In the genomic region with DNA sequence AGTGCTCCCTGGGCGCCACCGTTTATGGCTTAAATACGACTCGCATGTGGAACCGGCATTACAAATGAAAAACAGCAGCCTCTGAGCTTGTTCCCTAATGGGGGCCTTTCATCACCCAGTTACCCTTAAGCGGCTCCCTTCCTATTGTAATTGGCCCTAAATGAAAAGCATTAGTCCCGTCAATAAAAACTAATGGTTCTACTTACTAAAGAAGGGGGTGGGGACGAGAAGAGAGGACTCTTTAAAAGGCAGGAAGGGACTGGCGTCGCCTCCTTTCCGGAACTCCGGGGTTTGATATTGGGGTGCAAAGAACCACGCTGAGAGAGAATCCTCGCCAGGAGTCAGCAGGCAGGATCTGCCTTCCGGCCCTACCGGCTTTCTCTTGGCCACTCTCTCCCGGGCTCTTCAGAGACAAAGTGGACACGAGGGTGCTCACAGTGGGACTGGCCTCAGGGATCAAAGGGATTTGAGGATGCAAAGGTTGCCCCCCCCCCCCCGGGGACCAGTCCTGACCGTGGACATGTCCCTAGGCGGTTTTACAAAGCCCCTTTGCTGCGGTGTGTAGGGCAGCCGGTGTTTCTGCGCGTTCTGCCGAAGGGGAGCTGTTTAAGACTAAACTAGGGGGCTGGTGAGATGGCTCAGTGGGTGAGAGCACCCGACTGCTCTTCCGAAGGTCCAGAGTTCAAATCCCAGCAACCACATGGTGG, we compare ENCODE assay signal across 10 mouse cellular contexts.
DNase-seq lines count a peak whose midpoint lies in the region; ATAC-seq lines count a peak whose summit lies in the region.
"Had no signal": no experiment of that assay in that cellular context is flagged by ENCODE, and none has a peak within 500 bp of the region (broad histone marks: within the 10 kb centered on the region; RNA-seq: fewer than 3 reads in every experiment).

No protein-coding gene starts in this region.

- 6% methylated on average over 28 of the region's 28 CpGs for WGBS in heart, embryonic 12.5 days
- WGBS in embryonic facial prominence, embryonic 10.5 days: 2% methylated on average over 28 of the region's 28 CpGs
- 6% methylated on average over 28 of the region's 28 CpGs for WGBS in hindbrain, embryonic 15.5 days

- peak overlapping the region; percentile 61 for H3K4me2 ChIP-seq in heart, embryonic 12.5 days
- peak overlapping the region; percentile 51 for H3K4me2 ChIP-seq in hindbrain, embryonic 15.5 days

- H3K36me3 ChIP-seq in heart, embryonic 12.5 days: no peaks in the 10 kb centered on the region
- no peaks in the 10 kb centered on the region for H3K36me3 ChIP-seq in embryonic facial prominence, embryonic 10.5 days (replicated peaks)
- H3K36me3 ChIP-seq in hindbrain, embryonic 15.5 days: no peaks in the 10 kb centered on the region

- intact Hi-C loops in heart, postnatal 36 days (cut with DNase I): no loop called here

- no peak for DNase-seq in heart, postnatal 36 days
- peak; percentile 73 for DNase-seq in embryonic facial prominence, embryonic 10.5 days (ENCODE audit: low spot score)
- peak; percentile 57 for DNase-seq in neural tube, embryonic 10.5 days (ENCODE audit: extremely low spot score, low spot score)
- no peak for DNase-seq in adrenal gland, adult 8-10 months
- DNase-seq in liver: no peak
- DNase-seq: cerebellum, postnatal 10 days; thymus, postnatal 25 days had no signal

- H3K4me1 ChIP-seq in heart, embryonic 12.5 days (replicated peaks): no peaks in the 10 kb centered on the region
- peaks cover 48% of the 10 kb centered on the region for H3K4me1 ChIP-seq in embryonic facial prominence, embryonic 10.5 days
- H3K4me1 ChIP-seq in hindbrain, embryonic 15.5 days (replicated peaks): peaks cover 7% of the 10 kb centered on the region

- ATAC-seq in heart, embryonic 12.5 days (ENCODE audit: insufficient number of reproducible peaks, low FRiP score): no peak
- ATAC-seq in hindbrain, embryonic 15.5 days (ENCODE audit: low FRiP score, low read depth): peak; percentile 30; the same call in 1 of the 2 replicates
- ATAC-seq in monocyte, adult 5-6 weeks (replicated peaks; ENCODE audit: insufficient number of reproducible peaks, low FRiP score, low TSS enrichment, poor library complexity, severe bottlenecking): no peak

- peak overlapping the region; percentile 28 for H3K4me3 ChIP-seq in heart, embryonic 12.5 days
- H3K4me3 ChIP-seq in embryonic facial prominence, embryonic 10.5 days: peak overlapping the region; percentile 45
- peak overlapping the region; percentile 22 for H3K4me3 ChIP-seq in hindbrain, embryonic 15.5 days

- no peaks in the 10 kb centered on the region for H3K9me3 ChIP-seq in heart, embryonic 12.5 days (replicated peaks)
- H3K9me3 ChIP-seq in embryonic facial prominence, embryonic 10.5 days: 0 out of 2 replicates have a peak, but pooled peaks cover 4% of the 10 kb centered on the region
- no peaks in the 10 kb centered on the region for H3K9me3 ChIP-seq in hindbrain, embryonic 15.5 days

- no peak overlapping the region for H3K9ac ChIP-seq in heart, embryonic 12.5 days
- 0 out of 2 replicates have a peak overlapping the region, but pooled peaks have one; percentile 3 for H3K9ac ChIP-seq in hindbrain, embryonic 15.5 days

- no peak overlapping the region for H3K27ac ChIP-seq in heart, embryonic 12.5 days (ENCODE audit: poor library complexity, severe bottlenecking)
- H3K27ac ChIP-seq in embryonic facial prominence, embryonic 10.5 days (replicated peaks): peak overlapping the region; percentile 71
- H3K27ac ChIP-seq in hindbrain, embryonic 15.5 days (replicated peaks): no peak overlapping the region

- H3K27me3 ChIP-seq in heart, embryonic 12.5 days (replicated peaks): peaks cover 39% of the 10 kb centered on the region
- H3K27me3 ChIP-seq in embryonic facial prominence, embryonic 10.5 days (replicated peaks; ENCODE audit: low read depth, poor library complexity, severe bottlenecking): peaks cover 80% of the 10 kb centered on the region
- peaks cover 26% of the 10 kb centered on the region for H3K27me3 ChIP-seq in hindbrain, embryonic 15.5 days

Comparison
In these comparisons a context has a peak if more than half of its experiments do, and no peak if none do; other contexts are left out.
1. DNase-seq: peak in embryonic facial prominence, embryonic 10.5 days (single experiment) and neural tube, embryonic 10.5 days (single experiment); none in heart, postnatal 36 days (0 of 2), adrenal gland, adult 8-10 months (single experiment) and liver (single experiment).
2. Peak in every context shown above with its lines, with median percentiles within 50 percentile points of each other: H3K4me3 ChIP-seq.